Mouse (Mus musculus) 3134 (cell line): ENCODE data around the gene Tshz2.
"Not testable (repeated sequence)": the region's sequence is repeated elsewhere in the genome, so short reads cannot be mapped to it uniquely, and the experiment has no call there.

Source experiments
- DNase-seq: peaks from one replicate; pipeline ENCODE4 v3.0.0-alpha.2; 2011; ENCODE audit warnings: low spot score; ENCODE audit not compliant: insufficient read length; ENCODE audit errors: extremely low read depth

The Tshz2 gene

DNA sequence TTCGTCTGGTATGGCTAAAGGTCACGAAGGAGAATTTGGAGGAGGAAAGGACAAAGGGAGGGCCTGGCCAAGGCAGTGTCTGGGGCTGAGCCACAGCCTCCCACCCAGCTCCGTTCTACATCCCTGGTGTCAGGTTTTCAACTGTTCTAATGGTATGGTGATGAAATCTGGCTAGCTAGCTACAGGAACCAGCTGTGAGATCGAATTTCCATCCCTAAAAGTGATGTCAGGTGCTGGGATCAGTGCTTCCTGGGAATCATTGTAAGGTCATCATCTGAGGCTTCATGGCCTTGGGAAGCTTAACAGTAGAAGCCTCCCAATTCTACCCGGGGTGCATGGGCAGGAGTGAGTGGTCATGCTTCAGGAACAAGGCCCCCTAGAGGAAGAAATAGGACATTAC lies 171.6 kb downstream of the Tshz2 start:
- no peak for DNase-seq

DNA sequence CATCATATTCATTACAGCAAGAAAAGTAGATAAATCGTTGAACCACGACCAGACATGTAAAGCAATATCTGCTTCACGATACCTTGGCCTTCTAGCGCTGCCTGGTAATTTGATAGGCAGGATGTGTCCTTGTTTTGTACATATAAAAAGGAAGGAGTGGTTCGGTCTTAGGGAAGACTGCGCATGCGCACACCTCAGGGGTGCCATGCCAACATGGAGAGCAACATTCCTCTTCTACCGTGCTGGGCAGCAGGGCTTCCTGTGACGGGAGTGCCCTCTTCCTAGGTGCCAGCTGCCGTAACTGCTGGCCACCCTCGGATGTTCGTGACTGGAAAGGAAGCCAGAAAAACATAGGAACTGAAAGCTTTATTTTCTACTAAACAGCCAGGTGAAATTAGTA lies 172.7 kb downstream of the Tshz2 start:
- DNase-seq: no peak

DNA sequence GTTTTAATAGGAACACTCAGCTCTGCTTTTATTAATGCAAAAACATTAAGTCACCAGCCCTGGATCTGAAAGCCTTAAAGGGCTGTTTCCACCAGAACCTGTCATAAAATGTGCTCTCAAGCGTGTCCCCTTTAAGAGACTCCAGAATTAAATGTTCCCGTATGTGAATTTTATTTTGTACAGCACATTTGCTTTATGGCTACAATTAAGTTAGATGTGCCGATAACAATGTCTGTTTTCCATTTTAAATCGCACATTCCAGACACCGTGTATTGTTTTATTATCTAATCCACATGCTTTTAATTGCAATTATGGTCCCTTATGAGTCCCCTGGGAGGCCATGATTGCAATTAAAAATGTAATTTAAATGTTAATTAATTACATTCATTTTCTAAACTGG lies 178.8 kb downstream of the Tshz2 start:
- no peak for DNase-seq

DNA sequence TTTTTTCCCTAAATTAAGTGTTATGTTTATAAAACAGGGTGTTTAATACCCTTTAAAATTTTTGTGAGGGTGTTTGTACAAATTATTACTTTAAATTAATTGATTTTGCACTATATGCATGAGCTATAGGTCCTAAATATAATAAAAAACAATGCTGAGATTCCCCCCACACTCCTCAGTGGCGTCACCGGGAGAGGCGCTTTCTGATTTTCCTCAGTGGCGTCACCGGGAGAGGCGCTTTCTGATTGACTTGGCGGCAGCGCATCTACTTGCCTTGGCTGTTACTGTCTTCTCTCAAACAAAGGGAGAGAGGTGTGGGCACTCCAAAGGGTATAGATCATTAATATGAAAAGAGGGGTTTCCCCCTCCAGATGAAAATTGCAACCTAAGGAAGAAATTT lies 179.2 kb downstream of the Tshz2 start:
- DNase-seq: no peak

DNA sequence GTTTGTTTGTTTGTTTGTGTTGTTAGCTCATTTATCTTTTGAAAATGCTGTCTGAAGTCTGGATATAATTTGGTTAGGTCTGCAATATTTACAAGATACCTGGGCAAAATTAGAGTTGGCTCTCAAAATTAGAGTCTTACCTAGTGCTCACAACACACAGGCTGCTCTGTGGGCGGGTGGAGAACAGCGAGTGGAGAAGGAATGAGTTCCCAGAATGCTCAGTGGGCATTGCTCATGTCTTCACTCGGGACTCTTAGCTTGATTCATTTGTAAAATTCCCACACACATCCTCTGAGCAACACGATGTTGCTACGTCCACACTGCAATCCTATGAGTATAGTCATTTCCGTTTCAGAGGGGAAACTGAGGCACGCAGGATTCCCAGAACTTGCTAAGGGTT lies 180.1 kb downstream of the Tshz2 start:
- no peak for DNase-seq

DNA sequence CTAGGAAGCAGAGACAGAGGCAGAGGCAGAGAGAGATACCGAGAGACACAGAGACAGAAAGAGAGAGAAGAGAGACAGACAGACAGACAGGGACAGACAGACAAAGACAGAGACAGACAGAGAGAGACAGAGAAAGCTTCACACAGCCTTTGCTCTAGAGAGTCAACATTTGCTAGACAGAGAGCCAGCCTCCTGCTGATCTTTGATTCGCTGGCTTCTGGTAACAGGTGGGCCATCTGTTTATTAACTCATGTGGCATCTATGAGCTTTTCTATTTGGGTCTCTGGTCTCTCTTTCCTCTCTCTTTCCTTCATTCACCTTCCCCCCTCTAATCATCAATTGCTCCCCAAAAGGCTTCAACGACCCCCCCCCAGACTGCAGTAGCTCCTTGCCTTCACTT lies 181.5 kb downstream of the Tshz2 start:
- DNase-seq: no peak

DNA sequence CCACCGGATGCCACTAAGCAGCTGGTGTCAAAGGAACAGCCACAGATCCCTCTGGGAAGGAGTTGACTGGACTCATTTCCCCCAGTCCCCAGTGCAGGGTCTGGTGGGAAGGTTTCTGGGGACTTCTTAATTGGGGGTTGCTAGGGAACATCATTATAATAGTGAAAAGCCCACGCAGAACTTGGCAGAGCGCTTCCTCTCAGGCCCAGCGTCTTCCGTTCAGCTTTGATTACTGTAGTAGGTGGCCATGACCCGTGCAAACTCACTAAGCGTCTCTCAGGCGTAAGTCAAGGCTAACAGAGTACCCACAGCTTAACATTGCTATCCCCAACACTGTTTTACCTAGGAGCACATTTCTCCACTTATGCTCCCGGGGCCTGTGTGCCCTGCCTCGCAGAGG lies 181.9 kb downstream of the Tshz2 start:
- no peak for DNase-seq

DNA sequence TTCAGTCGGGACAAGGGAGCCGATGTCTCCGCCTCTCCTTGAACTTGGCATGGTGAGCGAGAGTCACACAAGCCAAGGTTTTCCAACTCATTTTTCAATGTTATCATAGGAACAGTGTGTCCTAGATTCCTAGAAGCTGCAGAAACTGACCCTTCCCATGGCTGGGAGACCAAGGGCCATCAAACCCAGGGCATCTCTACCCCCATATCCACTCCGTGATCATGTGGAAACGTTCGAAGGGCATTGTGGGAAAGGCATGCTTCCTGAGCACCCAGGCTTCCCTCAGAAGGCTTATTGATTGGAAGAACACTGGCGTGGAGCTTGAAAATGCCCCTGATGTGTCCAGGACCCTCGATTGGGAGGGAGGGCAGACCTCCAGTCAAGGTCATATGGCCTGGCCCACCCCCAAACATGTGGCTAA lies 188.2 kb downstream of the Tshz2 start:
- DNase-seq: no peak

DNA sequence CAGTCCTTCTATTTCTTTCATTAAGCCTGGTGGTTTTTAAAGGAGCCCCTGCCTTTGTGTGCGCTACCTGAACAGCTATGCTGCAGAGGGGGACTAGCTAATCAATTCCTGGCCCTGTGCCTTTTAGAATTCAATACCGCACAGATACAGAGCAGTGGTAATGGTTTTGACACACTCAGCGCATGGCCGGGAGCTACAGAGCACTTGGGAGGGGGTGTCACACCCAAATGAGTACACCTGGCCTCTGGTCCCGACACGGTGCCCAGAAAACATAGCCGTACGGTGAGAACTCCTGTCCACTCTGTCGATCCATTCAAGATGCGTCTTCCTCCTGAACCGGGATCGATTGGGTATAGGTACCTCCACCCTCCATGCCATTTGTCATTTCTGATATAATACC lies 193.1 kb downstream of the Tshz2 start:
- no peak for DNase-seq

DNA sequence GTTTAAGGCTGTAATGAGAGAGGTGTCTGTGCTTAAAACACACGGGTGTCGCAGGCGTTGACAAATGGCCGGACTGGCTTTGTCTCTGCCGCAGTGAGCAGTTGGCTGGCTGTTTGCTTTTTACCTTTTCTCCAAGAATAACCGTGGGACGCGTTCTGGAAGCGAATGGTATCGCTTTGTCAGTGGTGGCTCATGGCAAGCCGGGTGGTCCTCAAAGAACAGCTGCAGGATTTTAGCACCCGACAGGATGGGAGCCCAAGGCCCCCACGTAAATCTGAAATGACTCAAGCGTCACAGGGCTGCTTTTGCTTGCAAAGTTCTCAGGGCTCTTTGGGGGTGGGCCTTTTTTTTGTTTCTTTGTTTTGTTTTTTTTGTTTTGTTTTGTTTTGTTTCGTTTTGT lies 193.5 kb downstream of the Tshz2 start:
- no peak for DNase-seq

DNA sequence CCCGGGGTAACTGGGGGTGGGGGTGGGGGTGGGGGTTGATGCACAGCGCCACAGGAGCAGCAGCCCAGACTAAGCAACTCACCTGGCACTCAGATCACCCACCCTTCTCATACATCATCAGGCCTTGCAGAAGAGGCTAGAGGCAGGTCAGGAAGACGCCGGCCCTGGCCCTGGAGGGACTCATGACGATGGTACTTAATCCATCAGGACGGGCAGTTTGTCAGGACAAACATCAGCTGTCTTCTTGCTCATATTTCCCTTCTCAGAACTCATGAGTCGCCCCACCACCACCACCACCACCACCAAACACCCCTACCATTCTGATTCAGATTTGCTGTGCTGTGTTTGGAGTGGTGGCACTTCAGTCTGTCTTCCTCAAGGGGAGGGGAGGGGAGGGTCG lies 194.0 kb downstream of the Tshz2 start:
- DNase-seq: no peak

DNA sequence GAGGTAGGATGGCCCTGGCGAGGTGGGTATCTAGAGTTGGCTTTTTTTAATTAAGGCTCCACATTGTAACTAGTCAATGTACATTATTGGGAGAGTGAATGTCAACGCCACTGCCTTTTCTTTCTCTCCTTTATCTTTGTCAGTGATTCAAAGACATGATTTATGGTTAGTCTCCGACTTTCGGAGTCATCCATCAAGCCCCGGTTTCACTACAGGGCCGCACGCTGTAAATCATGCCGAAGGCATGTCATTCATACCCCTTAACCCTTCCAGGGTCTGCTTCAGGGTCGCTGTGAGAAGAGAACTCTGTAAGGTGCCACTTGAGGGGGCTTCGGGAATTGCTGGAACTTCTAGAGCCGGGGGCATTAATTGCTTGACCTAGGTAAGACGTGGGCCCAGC lies 199.4 kb downstream of the Tshz2 start:
- no peak for DNase-seq

DNA sequence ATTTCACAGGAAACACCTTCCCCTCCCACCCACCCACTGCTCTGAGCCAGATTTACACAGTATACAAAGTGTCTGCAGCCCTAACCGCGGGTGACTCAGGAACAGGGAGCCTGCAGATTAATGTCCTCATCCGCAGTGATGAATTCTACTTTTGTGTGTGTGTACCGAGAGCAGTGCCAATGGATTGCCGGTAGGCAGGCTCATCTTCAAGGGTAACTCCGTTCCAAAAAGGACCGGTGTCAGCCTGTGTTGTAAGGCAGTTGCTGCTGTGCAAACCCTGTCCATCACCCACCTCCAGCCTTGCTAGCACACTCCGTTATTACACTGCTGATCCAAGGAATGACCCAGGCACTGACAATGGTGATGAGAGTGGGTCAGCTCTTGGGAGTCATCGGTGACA lies 200.8 kb downstream of the Tshz2 start:
- no peak for DNase-seq

DNA sequence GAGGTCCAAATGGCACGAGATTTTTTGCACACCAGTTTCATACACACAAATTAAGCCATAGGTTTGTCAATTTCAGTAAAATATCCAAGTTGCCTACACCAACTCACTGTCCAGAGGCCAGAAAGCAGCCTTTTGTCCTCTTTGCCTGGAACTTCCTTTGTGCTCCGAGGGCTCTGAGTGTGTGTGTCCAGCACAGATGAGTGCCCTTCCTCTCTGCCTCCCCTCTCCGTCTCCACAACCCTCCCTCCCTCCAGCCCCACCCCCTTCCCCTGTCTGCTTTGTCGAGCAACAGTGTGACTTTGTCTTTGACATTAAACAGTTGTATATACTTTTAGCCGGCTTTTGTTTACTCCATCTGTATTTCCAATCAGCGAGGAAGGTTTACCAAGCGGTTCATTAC lies 201.8 kb downstream of the Tshz2 start:
- no peak for DNase-seq

DNA sequence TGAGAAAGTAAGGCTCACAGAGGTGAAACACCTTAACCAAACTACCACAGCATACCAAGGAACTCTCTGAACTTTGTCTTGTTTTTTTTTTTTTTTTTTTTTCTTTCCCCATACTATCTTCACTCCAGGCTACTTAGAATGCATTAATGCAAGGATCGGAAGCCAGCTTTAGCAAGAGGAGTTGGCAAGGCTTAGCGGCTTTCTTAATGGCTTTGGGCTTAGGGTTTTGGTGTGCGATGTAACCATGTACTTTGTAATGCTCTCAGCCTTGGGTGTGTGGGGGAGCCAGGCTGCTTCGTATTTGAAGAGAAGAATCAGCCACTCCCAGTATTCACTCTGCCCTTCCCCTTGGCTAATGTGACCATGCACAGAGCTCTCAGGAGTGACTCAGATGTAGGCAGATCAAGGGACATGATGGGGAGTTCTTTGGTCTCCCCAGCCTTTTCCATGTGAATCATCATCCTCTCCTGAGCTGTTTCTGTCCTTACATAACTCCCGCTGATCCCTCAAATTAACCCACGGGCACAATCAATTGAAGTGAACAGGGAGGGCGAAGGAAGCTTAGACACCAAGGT lies 204.3 kb downstream of the Tshz2 start:
- no peak for DNase-seq

DNA sequence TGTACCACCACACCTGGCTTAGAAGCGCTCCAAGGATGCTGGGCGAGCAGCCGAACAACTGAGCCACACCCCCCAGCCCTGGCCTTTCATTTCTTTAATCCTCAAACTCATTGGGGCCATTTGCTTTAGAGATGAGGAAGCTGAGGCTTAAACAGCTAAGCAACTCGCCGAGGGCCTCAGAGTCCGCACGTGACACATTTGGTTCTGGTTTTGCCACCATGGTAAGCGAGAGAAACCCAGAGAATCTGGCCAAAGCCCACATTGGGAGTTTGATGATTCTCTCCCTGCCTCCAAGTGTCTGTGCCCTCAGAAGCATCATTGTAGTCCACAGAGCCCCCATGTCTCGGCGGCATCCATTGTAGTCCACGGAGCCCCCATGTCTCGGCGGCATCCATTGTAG lies 205.7 kb downstream of the Tshz2 start:
- no peak for DNase-seq

DNA sequence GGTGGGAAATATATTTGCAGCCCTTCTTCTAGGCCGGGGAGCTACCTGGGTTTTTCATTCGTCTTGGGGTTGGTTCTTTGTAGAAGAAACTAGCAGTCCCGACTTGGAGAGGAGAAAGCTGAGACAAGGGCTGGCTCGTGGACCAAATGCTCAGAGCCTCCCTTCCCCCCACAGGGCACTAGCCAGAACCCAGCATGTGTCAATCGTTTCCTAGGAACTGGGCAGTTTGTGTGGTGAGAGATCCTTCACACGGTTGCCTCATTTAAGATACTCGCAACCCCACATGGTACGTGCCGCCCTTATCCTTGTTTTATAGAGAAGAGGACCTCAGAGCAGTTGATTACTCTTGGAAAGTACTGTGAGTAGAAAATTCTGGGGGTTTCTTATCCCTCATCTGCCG lies 208.6 kb downstream of the Tshz2 start:
- no peak for DNase-seq

DNA sequence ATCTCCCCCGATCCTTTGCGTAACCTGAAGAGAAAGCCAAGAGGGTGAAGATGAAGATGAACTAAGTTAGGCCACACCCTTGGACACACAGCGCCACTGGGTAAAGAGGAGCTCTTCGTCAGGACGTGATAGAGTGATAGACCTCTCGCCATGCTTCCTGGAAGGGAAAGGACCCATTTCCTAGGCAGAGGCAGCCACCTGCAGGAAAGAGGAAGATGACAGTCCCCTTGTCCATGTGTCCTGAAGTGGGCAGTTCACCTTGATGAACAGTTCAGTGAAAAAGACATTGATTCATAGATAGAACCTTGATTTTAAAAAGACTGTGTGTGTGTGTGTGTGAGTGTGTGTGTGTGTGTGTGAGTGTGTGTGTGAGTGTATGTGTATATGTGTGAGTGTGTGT lies 209.7 kb downstream of the Tshz2 start:
- DNase-seq: no peak

DNA sequence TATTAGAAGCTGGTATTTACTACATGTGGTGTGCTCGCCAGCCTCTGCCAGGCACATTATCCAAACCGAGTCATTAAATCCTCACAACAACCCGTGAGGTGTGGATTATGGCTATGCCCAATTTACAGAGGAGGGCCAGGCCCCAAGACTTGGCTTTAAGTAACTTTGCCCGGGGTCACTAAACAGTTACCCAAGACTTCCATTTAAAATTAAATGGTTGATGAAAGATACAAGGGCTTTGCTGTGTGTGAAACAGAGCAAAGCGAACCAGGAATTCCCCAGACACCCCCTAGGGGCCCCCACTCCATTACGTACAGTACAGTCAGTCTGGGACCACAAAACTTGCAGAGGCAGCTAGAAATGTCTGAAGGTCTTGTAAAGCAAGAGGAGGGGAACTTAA lies 210.7 kb downstream of the Tshz2 start:
- no peak for DNase-seq

DNA sequence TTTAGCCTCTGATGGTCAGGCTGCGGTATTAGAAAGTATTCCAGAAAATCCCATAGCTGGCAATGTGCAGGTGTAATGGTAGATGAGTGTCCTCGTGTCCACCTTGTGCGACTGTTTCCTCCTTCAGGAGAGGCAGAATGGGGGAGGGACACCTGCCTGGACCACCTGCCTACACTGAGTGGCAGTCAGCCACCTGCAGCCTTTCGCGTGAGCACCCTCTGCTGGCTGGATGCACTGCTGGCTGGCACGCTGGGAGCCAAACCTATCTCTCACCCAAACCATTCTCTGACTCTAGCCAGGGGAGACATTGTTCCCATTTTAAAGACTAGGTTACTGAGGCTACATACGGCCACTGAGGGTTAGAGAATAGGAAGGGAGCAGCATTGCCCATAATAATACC lies 216.3 kb downstream of the Tshz2 start:
- no peak for DNase-seq

DNA sequence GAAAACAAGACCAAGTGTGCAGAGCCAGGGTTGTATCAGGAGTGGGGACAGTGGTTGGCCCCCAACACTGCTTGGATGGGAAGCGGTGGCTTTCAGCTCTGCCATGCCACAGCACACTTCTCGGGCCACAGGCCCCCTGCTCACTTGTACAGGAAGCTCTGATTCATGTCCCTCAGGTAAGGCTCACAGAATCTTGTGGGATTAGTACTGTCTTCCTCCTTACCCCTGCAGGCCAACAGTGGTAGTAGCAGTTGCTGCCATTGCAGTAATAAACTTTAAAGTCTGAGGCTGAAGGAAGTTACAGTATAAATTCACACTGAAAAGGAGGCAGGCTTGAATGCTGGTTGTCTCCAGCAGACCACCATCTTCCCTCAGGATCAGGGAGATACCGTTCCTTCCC lies 216.7 kb downstream of the Tshz2 start:
- no peak for DNase-seq

DNA sequence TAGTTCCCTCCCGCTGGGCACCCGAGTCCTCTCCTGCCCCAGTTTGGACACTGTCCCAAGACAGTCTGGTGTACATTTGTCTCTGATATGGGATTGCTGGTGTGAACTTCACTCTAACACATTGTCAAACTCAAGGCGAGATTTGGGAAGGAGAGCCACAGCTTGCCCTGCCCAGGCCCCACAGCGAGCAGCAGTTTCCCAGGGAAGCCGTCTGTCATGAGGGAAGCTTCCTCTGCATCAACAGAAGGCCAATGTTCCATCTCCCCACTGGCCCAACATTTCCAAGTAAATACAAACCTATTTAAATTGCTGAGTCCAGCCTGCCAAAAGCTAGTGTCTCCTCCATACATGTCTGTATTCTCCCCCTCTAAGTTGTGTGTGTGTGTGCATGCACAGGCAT lies 218.8 kb downstream of the Tshz2 start:
- no peak for DNase-seq

DNA sequence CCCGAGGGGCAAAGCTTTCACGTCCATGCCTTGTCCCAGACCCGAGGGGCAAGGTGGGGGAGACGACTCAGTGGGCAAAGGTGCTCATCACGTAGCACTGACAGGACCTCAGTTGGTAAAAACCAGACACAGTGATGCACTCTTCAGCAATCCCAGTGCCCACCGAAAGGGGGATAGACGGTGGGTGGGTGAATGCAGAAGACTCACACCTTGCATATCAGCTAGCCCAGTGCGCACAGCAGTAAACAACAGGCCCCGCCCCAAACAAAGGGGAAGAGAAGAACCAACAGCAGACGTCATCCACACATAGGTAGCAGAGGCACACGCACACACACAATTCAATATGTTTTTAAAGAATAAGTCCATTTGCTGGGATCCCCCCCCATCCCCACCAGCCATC lies 221.7 kb downstream of the Tshz2 start:
- no peak for DNase-seq

DNA sequence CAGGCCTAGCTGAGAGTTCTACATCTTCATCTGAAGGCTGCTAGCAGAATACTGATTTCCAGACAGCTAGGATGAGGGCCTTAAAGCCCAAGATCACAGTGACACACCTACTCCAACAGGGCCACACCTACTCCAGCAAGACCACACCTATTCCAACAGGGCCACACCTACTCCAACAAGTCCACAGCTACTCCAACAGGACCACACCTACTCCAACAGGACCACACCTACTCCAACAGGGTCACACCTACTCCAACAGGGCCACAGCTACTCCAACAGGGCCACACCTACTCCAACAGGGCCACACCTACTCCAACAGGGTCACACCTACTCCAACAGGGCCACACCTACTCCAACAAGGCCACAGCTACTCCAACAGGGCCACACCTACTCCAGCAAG lies 224.2 kb downstream of the Tshz2 start:
- not testable (repeated sequence) for DNase-seq
